Mouse (Mus musculus): ENCODE measurements around the gene Trim47. TPM values are rescaled to one million over a fixed set of nuclear protein-coding genes. Genes with fewer than 3 reads are reported as not detected.

Gene Trim47
- polyA plus RNA-seq, 1 experiment from 2014 or later = 6.2 TPM

DNA sequence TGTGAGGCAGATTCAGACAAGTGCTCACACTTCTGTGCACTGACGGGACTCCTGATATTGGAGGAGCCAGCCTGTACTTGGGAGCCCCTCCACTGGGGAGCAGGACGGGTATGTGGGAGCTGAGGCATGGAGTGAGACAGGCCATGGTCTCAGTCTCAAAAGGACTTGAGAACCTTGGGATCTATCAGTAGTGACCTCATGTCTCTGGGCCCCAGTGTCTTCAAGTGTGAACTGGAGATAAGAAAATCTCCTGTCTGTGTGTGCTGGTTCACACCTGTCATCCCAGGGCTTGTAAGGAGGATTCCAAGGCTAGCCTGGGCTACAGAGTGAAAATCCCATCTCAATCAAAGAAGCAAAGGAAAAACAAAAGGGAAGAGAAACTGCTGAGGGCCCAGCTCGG is 16.5 kb upstream of the Trim47 start:
- Histone ChIP-seq H3K4me3 (ENCODE audit: low read depth, low read length) (no peak overlapping the region), H3K9ac (ENCODE audit: low read depth, low read length) (peak overlapping the region; percentile 19; the same call in 1 of the 2 replicates), H3K9me3 (replicated peaks; ENCODE audit: control insufficient read depth, low read length) (no peaks in the 10 kb centered on the region), H3K4me1 (ENCODE audit: control insufficient read depth, low read depth, low read length) (peaks cover 33% of the 10 kb centered on the region), H3K4me2 (ENCODE audit: low read depth, low read length) (peak overlapping the region; percentile 6; the same call in 1 of the 2 replicates), H3K27ac (ENCODE audit: low read length) (peak overlapping the region; percentile 50), H3K36me3 (ENCODE audit: control insufficient read depth, insufficient read depth) (no peaks in the 10 kb centered on the region; the same call in none of the 2 replicates), H3K27me3 (ENCODE audit: control insufficient read depth, insufficient read depth, low read depth, low read length) (no peaks in the 10 kb centered on the region)
- peak; percentile 8; the same call in 1 of the 2 replicates for ATAC-seq (ENCODE audit: low read depth)
- 62% methylated on average over 3 of the region's 3 CpGs for WGBS (ENCODE audit: insufficient replicate concordance)

DNA sequence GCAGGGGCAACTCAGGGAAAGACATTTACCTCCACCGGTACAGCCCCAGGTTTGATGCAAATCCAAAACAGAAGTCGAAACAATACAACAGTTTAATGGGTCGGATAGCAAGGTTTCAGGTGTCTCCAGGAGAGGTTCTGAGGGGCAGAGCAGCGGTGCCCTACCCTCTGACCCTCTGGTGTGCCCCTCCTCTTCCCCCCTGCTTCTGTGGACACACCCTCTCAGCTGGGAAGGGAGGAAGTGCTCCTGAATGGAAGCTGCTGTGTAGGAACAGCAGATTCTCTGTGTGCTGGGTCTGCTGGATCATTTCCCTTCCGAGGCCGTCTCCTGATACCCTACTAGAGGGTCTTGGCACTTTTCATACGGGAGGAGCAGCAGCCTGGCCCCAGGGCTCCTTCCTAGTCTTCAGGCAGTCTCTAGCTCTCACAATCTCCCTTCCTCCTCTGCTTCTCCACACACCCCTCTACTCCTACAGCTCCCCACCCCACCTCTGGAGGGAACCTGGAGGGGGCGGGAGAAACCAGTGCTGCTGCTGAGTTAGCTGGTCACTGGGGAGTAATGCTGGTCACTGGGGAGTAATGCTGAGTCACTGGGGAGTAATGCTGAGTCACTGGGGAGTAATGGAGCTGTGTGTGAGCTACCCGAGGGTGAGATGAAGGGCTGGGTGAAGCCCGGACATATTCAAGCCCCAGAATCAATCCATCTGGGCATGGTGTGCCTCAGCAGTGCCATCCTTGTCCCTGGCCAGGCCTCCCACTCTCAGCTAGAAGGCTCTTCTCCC is 15.4 kb upstream of the Trim47 start:
- Histone ChIP-seq H3K9ac (ENCODE audit: low read depth, low read length) (peak overlapping the region; percentile 19; the same call in 1 of the 2 replicates), H3K27ac (ENCODE audit: low read length) (peak overlapping the region; percentile 50), H3K4me3 (ENCODE audit: low read depth, low read length) (no peak overlapping the region), H3K9me3 (replicated peaks; ENCODE audit: control insufficient read depth, low read length) (no peaks in the 10 kb centered on the region), H3K36me3 (ENCODE audit: control insufficient read depth, insufficient read depth) (no peaks in the 10 kb centered on the region; the same call in none of the 2 replicates), H3K4me2 (ENCODE audit: low read depth, low read length) (peak overlapping the region; percentile 6; the same call in 1 of the 2 replicates), H3K27me3 (ENCODE audit: control insufficient read depth, insufficient read depth, low read depth, low read length) (no peaks in the 10 kb centered on the region), H3K4me1 (ENCODE audit: control insufficient read depth, low read depth, low read length) (peaks cover 40% of the 10 kb centered on the region)
- peak; percentile 44 for ATAC-seq (ENCODE audit: low read depth)
- 61% methylated on average over 10 of the region's 10 CpGs for WGBS (ENCODE audit: insufficient replicate concordance)

DNA sequence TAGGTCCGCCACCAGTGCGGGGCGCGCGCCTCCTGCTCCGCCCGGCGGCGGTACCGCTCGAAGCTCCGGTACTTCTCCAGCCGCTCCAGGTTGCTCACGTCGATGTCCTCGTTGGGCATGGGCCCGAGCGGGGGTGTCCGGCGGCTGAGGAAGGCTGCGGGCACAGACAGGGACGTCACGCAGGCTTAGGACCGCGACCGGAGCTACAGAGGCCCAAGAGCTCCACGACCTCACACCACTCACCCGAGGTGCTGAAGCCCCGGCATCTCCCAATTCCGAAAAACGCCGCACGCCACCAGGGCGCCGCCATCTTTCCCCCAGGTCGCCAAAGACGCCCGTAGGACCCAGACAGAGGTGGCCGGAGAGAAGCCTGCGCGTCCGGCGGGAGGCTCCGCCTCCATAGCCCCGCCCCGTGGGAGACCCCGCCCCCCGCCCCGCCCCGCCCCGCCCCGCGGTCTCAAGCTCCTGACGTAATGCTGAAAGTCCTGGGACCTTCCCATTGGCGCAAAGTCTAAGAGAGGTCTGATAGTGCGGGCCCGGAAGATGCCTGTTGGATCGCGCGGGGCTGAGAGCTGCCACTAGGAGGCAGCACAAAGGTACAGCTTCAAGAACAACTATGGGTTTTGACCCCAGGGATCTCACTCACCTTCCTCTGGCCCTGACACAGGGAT is 11.6 kb upstream of the Trim47 start, which contains the start of gene Mrpl38:
Gene Mrpl38 (minus strand): TSS at position 401 of the 671 bp plus-strand sequence.
- peak within 1 kb of the TSS; percentile 86 for H3K4me3 ChIP-seq (ENCODE audit: low read depth, low read length)
- H3K4me2 ChIP-seq (ENCODE audit: low read depth, low read length) = peak within 1 kb of the TSS; percentile 90
- H3K9me3 ChIP-seq (replicated peaks; ENCODE audit: control insufficient read depth, low read length) = no peaks in the 10 kb centered on the region
- peaks cover 39% of the 10 kb centered on the region for H3K4me1 ChIP-seq (ENCODE audit: control insufficient read depth, low read depth, low read length)
- H3K36me3 ChIP-seq (ENCODE audit: control insufficient read depth, insufficient read depth) = no peaks in the 10 kb centered on the region; the same call in 1 of the 2 replicates
- H3K9ac ChIP-seq (ENCODE audit: low read depth, low read length) = peak within 1 kb of the TSS; percentile 86
- no peaks in the 10 kb centered on the region for H3K27me3 ChIP-seq (ENCODE audit: control insufficient read depth, insufficient read depth, low read depth, low read length)
- WGBS (ENCODE audit: insufficient replicate concordance) = under 1% methylated on average over 57 of the region's 60 CpGs
- ATAC-seq (ENCODE audit: low read depth) = peak; percentile 93
- peak within 1 kb of the TSS; percentile 71 for H3K27ac ChIP-seq (ENCODE audit: low read length)

DNA sequence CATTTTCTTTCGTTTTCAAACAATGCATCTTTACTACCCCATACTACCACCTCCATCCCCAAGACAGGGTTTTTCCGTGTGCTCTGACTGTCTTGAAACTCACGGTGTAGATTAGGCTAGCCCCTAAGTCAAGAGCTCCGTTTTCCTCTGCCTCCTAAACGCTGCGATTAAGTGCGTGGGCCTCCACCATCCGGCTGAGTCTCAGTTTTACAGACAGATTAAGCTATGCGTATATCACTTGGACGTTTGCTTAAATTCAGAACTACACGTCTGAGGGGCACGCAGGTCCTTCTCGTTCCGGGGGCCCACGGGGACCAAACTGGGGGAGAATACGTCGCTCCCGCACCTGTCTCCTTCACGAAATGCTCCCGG is 11.1 kb upstream of the Trim47 start:
- no peaks in the 10 kb centered on the region for H3K9me3 ChIP-seq (replicated peaks; ENCODE audit: control insufficient read depth, low read length)
- H3K36me3 ChIP-seq (ENCODE audit: control insufficient read depth, insufficient read depth) = no peaks in the 10 kb centered on the region; the same call in 1 of the 2 replicates
- no peaks in the 10 kb centered on the region for H3K27me3 ChIP-seq (ENCODE audit: control insufficient read depth, insufficient read depth, low read depth, low read length)
- ATAC-seq (ENCODE audit: low read depth) = no peak
- H3K27ac ChIP-seq (ENCODE audit: low read length) = peak overlapping the region; percentile 71
- peak overlapping the region; percentile 86 for H3K4me3 ChIP-seq (ENCODE audit: low read depth, low read length)
- peak overlapping the region; percentile 90 for H3K4me2 ChIP-seq (ENCODE audit: low read depth, low read length)
- peak overlapping the region; percentile 86 for H3K9ac ChIP-seq (ENCODE audit: low read depth, low read length)
- under 1% methylated on average over 20 of the region's 20 CpGs for WGBS (ENCODE audit: insufficient replicate concordance)
- peaks cover 33% of the 10 kb centered on the region for H3K4me1 ChIP-seq (ENCODE audit: control insufficient read depth, low read depth, low read length)

DNA sequence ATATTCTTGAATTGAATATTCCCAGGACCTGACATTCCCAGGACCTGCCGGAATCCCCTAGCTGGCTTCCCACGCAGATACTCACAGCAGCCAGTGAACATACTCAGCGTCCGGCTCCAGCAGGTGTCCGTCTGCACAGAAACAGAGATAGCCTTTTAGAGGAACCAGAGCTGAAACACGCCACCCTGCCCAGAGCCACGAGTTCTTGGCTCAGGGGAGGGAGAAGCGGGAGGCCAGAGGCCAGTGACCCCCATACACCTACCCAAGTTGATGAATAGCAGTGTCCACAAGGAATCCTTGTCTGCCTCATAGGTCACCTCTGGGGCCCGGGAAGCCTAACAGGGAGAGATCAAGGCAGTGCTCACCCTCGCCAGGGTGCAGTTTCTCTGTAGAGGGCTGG is 7.2 kb upstream of the Trim47 start:
- H3K4me3 ChIP-seq (ENCODE audit: low read depth, low read length) = no peak overlapping the region
- H3K9me3 ChIP-seq (replicated peaks; ENCODE audit: control insufficient read depth, low read length) = no peaks in the 10 kb centered on the region
- H3K4me1 ChIP-seq (ENCODE audit: control insufficient read depth, low read depth, low read length) = peaks cover 37% of the 10 kb centered on the region
- H3K27me3 ChIP-seq (ENCODE audit: control insufficient read depth, insufficient read depth, low read depth, low read length) = no peaks in the 10 kb centered on the region
- WGBS (ENCODE audit: insufficient replicate concordance) = 77% methylated on average over 10 of the region's 10 CpGs
- H3K4me2 ChIP-seq (ENCODE audit: low read depth, low read length) = no peak overlapping the region
- no peak overlapping the region for H3K27ac ChIP-seq (ENCODE audit: low read length)
- no peaks in the 10 kb centered on the region for H3K36me3 ChIP-seq (ENCODE audit: control insufficient read depth, insufficient read depth)
- no peak for ATAC-seq (ENCODE audit: low read depth)
- H3K9ac ChIP-seq (ENCODE audit: low read depth, low read length) = no peak overlapping the region

DNA sequence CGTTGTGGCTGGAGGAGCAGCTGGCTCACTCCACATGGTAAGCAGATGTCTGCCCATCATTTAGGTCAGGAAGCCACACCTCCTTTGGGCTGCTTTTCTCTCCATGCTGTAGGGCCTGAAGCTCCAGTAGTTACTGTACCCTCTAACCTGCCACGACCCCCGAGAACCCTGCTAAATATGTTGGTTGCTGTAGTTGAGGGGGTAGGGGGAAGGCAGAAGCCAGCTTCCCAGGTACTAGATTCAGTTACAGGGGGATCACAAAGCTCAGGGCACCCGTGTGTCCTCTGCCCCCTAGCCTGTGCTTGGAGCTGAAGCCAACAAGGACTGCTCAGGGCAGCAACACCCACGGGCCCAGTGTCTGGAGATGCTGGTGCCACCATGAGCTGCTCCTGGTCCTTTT is 6.5 kb upstream of the Trim47 start:
- Histone ChIP-seq H3K9ac (ENCODE audit: low read depth, low read length) (no peak overlapping the region), H3K4me3 (ENCODE audit: low read depth, low read length) (no peak overlapping the region), H3K4me2 (ENCODE audit: low read depth, low read length) (no peak overlapping the region), H3K27ac (ENCODE audit: low read length) (no peak overlapping the region), H3K4me1 (ENCODE audit: control insufficient read depth, low read depth, low read length) (peaks cover 34% of the 10 kb centered on the region), H3K27me3 (ENCODE audit: control insufficient read depth, insufficient read depth, low read depth, low read length) (no peaks in the 10 kb centered on the region), H3K9me3 (replicated peaks; ENCODE audit: control insufficient read depth, low read length) (no peaks in the 10 kb centered on the region), H3K36me3 (ENCODE audit: control insufficient read depth, insufficient read depth) (no peaks in the 10 kb centered on the region)
- ATAC-seq (ENCODE audit: low read depth) = no peak
- 63% methylated on average over 5 of the region's 5 CpGs for WGBS (ENCODE audit: insufficient replicate concordance)

DNA sequence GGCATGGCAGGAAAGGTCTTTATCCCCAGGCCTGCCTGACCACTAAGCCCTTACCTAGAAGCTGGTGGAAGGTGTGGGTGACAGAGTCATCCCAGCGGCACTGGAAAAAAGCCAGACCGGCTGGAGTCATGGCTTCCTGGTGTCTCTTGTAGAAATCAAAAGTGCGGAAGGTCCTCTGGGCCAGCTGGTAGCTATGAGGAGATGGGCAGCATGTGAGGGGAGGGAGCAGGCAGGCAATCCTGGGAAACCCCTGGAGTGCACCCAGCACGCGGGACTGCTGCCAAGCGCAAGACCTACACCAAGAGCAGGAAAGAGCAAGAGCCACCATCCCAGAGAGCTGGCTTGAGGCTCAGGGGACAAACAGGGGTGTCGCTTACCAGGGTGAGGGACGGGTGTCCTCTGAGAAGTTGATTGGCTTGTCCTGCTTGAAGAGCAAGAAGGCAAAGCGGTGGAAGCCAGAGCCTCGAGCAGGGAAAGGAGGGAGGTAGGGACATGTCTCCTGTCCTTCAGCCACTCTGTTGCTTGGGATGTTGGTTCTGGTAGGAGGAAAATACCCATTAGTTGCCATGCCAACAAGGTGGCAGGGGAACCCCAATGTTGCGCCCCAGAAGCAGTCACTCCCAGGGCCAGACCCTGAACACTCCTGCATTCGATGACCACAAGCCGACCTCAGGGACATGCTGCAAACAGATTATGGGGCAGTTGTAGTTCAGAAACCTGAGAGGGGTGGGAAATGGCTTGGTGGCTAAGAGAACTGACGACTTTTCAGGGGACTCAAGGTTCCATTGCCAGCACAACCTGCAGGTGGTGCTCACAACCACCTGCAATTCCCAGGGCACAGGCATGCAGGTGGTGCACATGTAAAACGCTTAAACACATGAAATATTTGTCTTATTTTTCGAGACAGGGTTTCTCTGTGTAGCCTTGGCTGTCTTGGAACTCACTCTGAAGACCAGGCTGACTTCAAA is 5.6 kb upstream of the Trim47 start:
- Histone ChIP-seq H3K4me3 (ENCODE audit: low read depth, low read length) (no peak overlapping the region), H3K4me2 (ENCODE audit: low read depth, low read length) (no peak overlapping the region), H3K4me1 (ENCODE audit: control insufficient read depth, low read depth, low read length) (peaks cover 33% of the 10 kb centered on the region), H3K9me3 (replicated peaks; ENCODE audit: control insufficient read depth, low read length) (no peaks in the 10 kb centered on the region), H3K27me3 (ENCODE audit: control insufficient read depth, insufficient read depth, low read depth, low read length) (no peaks in the 10 kb centered on the region), H3K27ac (ENCODE audit: low read length) (no peak overlapping the region), H3K36me3 (ENCODE audit: control insufficient read depth, insufficient read depth) (no peaks in the 10 kb centered on the region), H3K9ac (ENCODE audit: low read depth, low read length) (no peak overlapping the region)
- no peak for ATAC-seq (ENCODE audit: low read depth)
- 76% methylated on average over 16 of the region's 16 CpGs for WGBS (ENCODE audit: insufficient replicate concordance)

DNA sequence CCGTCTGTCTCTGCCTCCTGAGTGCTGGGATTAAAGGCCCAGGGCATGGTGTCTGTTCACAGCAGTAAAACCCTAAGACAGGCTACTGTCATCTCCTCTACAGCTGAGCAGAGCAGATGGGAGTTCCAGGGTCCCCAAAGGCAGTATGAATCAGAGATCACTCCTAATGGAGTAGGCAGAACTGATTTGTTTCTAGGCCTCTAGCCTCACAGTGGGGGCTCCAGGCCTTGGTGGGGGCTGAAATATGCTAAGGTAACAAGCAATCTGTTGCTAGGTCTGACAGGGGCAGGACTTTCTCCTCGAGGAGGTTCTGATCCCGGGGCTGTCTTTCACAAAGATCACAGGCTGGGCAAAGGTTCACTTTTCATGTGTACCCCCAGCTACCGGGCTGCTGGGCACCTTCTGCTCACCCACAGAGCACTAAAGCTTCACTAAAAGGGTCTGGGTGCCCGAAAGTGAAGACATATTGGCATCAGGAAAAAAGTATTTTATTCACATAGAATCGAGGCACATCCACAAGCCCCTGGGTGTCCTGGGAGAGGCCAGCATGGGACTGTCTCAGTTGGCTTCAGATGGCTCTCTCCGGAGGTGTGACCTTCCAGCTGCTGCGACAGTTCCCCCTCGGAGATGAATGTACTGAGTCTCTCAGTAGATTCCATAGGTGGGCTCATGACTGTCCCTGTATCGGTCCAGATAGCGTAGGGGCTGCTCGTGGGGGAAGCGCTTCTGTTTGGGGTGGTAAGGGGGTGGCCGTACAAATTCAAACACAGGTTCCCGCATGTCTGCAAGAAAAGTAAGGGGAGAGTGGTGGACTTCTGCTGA is 4.5 kb upstream of the Trim47 start:
- 75% methylated on average over 15 of the region's 15 CpGs for WGBS (ENCODE audit: insufficient replicate concordance)
- H3K4me1 ChIP-seq (ENCODE audit: control insufficient read depth, low read depth, low read length) = peaks cover 37% of the 10 kb centered on the region
- no peaks in the 10 kb centered on the region for H3K36me3 ChIP-seq (ENCODE audit: control insufficient read depth, insufficient read depth)
- H3K9me3 ChIP-seq (replicated peaks; ENCODE audit: control insufficient read depth, low read length) = no peaks in the 10 kb centered on the region
- peak overlapping the region; percentile 77 for H3K9ac ChIP-seq (ENCODE audit: low read depth, low read length)
- ATAC-seq (ENCODE audit: low read depth) = no peak
- H3K27ac ChIP-seq (ENCODE audit: low read length) = peak overlapping the region; percentile 76
- H3K4me3 ChIP-seq (ENCODE audit: low read depth, low read length) = peak overlapping the region; percentile 68
- no peaks in the 10 kb centered on the region for H3K27me3 ChIP-seq (ENCODE audit: control insufficient read depth, insufficient read depth, low read depth, low read length)
- H3K4me2 ChIP-seq (ENCODE audit: low read depth, low read length) = peak overlapping the region; percentile 84
